Mouse (Mus musculus): ENCODE measurements around the gene Tex9.
A peak's percentile ranks its signal among the peaks of the same experiment; 100 is the strongest.

Tex9 gene

DNA sequence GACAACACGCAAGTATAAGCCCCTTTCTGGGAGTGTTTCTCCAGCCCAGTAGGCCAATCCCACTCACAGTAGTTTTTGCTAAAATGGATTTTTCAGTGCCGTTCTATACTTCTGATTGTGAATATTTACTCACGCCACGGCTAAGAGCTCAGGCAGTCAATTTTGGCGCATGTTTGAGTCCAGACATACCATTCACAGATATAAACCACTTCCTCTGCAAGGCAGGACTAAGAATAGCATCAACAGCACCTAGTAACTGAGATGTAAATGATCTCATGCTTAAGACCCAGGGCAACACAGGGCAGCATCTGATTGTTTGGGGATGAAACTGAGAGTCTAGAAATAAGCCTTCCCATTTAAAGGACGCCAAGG lies at the start of gene Tex9:
Gene Tex9 (minus strand): TSS at position 19 of the 372 bp plus-strand sequence.
- DNase-seq (ENCODE audit: low spot score), result no peak

DNA sequence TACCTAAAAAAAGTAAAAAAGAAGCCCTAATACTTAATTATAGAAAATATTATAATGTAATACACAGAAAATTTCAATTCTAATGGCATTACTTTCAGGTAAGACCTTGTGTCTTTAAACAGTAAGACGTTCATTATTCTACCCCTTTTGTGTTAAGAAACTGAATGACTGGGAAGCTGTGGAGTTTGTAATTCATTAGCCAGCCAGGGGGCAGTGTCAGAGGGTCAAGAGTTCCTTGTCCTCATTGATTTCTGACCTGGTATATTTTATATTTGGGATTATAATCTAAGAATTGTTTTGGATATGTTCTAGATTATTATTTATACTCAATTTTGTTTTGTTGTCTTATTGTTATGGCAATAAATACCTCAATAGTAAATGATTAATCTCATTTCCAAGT lies 45.1 kb upstream of the Tex9 start:
- DNase-seq (ENCODE audit: low spot score), result no peak

DNA sequence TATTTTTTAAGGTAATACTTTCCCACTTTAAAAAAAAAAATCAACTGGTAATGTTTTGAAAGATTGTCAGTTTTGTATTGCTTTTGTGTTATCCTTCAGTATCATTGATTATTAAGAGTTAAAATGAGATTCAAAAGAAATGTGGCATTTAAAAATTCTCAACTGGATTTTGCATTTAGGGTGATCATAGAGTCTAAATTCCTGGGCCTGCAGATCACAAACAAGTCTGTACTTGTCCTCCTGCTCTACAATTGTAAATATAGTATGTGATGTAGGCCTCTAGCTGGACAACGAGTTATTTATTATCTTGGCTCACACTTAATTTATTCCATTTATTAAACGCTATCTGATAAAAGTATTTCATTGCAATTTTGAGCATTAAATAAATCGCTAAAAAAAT lies 43.4 kb upstream of the Tex9 start:
- no peak for DNase-seq (ENCODE audit: low spot score)

DNA sequence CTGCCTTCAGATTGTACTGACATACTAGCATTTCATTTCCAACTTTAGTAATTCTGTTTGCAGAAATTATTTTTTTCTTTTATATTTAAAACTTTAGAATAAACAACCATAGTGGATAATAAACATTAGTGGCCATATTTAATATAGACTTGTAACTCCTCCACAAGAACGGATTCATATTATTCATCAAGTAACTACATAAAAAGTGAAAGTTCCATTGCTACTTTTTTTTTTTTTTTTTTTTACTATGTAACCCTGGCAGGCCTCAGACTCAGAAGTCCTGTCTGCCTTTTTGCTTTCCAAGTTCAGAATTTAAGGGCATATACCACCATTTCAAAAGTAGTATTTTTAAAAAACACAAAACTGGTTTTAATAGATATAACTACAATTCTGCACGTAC lies 43.0 kb upstream of the Tex9 start:
- no peak for DNase-seq (ENCODE audit: low spot score)

DNA sequence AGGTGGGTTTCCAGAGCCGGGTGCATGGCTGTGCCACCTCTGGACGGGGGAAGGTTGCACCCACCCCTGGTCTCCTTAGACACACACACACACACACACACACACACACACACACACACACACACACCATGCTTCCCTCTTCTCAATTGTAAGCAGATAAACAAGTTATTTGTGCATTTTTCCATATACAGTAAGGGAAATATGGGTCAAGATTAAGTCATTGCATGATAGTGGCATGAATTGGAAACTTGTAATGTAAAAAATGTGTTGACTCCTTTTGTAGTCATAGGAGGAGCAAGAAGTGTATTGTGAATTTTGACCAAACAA lies 41.0 kb upstream of the Tex9 start:
- no peak for DNase-seq (ENCODE audit: low spot score)

DNA sequence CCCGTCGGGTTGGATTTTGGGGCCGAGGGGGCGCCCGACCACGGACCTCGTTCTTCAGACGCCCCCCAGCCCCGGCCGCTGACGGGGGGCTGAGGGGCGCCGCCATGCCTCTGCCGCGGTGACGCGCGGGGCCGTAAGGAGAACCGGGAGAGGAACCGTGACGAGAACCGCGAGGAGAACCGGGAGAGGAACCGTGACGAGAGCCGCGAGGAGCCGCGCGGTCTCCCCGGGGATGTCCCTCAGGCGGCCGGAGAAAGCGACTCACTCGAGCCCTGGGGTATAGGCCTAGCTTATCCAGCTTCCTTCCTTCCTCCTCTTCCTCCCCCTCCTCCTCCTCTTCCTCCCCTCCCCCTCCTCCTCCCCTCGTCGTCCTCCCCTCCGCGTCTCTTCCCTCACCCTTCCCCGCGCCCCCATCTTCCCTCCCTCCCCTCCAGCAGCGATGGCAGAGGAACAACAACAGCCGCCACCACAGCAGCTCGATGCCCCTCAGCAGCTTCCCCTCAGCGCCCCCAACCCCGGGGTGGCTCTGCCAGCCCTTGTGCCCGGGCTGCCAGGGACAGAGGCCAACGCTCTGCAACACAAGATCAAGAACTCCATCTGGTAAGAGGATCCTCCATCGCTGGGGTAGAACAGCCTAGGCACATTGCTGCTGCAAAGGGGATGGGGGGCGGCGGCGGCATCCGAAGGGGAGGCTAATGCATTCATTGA lies 40.5 kb upstream of the Tex9 start:
- peak; percentile 34 for DNase-seq (ENCODE audit: low spot score)

DNA sequence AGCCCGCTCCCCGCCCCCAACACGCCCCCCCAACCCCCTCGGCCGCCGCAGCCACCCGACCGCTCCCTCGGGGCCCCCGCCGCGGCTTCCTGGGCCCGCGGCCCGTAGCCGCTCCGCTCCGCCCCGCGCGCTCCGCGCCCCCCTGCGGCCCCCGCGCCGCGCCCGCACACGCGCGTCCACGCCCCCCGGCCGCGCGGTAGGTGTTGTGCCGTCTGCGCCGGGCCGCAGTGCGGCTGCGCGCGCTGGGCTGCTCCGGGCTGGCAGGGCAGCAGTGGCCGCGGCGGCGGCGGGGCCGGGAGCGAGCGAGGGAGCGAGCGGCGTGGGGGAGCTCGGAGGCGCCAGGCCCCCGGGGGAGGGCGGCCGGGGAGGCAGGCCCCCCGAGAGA lies 40.0 kb upstream of the Tex9 start, which contains the start of gene Rfx7:
Gene Rfx7 (plus strand): TSS at position 245 of the 385 bp plus-strand sequence.
- DNase-seq (ENCODE audit: low spot score), result peak; percentile 64

DNA sequence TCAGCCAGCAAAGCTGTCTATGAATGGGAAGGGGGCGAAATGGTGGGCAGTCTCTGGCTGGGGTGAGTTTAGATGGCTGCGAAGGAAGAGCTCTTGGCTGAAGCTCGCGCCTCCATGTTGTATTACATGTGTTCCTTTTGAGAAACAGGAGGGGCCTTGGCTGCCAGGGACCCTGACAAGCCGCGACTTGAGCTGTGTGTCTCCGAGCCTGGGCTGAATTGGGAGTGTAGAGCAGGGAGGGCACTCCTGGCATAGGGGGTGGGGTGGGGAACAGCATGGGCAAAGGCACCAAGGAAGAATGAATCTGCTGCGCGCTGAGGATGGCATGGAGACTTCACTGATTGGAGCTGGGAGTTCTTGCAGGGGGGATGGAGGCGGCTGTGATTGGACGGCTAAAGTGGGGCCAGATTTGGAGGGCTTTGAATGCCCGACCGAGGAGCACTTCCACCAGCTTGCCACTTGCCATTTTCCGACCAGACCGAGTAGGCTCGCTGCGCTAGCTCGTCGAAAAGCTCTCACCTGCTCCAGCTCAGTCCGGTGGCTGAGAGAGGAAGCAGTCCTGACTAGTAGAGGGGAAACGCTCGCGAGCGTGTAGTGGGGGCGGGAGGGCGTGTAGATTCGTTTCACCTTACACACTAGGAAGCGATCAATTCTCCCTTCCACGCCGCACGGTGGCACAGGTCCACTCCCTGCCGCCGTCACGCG lies 39.4 kb upstream of the Tex9 start:
- DNase-seq (ENCODE audit: low spot score), result peak; percentile 60

DNA sequence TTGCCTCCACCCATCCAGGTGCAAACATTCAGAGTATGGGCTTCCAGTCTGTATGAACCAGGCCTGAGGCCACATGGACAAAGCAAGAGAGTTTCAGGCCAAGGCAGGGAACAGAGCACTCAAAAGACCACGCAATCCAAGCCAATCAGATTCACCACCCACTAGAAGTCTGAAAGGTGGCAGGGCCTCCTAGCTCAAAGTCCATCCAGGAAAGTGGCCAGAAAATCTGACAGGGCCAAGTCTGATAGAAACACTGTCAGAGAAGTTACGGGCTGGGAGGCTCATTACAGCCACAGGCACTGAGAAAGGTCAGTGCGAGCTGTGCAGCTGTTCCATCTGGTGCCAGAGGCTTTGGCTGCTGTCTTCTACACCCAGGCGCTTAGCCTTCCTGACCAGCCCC lies 38.8 kb upstream of the Tex9 start:
- DNase-seq (ENCODE audit: low spot score), result no peak

DNA sequence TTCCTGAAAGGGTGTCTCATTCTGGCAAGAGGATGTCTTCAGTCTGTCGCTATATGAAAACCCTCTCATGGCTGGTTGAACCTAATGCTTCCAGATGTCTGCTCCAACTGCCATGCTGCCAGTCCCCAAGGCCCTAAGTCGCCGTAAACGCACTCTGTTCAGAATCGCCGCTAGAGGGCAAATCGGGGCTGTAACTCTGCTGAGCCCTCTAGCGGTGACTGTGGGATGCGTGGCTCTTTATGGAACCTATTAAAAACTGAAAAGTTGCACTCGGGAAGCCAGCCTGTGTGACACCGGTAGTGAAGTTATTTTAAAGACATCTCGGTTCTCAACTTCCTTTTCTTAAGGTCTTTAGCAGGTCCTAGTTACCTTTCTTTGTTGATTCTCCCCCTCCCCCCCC lies 38.2 kb upstream of the Tex9 start:
- DNase-seq (ENCODE audit: low spot score), result peak; percentile 81

DNA sequence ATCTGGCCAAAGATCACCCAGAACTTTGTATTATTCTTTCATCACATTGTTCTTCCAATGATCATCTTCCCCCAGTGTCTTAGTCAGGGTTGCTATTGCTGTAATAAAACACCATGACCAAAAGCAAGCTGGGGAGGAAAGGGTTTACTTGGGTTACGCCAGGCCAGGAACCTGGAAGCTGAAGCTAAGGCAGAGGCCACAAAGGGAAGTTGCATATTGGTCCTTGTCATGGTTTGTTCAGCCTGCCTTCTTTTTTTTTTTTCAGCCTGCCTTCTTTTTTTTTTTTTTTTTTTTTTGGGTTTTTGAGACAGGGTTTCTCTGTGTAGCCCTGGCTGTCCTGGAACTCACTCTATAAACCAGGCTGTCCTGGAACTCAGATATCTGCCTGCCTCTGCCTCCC lies 34.1 kb upstream of the Tex9 start:
- no peak for DNase-seq (ENCODE audit: low spot score)

DNA sequence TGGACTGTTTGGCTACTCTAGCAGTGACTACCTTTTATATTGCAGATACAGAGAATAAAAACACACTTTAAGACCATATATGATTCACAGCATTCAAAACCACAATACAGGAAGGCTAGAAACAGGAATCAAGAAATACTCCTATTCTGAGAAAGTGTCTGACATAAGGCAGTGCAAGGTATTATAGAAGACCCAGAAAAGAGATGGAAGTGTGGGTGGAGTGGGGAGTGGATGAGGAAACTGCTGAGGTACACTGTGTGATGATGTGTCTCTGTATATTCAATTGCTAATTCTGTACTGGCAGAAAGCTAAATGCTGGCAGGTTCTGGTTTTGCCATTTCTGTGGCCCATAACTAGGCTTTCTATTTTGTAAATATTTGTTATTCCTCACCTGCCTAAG lies 28.8 kb upstream of the Tex9 start:
- DNase-seq (ENCODE audit: low spot score), result no peak

DNA sequence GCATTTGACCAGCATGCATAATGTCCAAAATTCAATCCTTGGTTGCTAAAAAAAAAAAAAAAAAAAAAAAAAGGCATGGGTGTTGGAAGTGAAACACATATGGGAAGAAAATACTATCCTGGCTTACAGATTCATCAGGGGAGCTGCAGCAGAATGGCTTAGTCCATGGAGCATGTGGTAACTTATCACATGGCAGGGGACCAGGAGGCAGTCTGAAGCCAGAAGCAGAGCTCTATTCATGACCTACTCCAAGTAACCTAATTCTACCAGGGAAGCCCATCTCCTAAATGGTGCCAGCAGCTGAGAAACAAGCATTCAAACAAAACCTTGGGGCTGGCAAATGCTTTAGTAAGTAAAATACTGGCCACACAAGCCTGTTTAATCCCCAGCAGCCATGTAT lies 27.2 kb upstream of the Tex9 start:
- no peak for DNase-seq (ENCODE audit: low spot score)

DNA sequence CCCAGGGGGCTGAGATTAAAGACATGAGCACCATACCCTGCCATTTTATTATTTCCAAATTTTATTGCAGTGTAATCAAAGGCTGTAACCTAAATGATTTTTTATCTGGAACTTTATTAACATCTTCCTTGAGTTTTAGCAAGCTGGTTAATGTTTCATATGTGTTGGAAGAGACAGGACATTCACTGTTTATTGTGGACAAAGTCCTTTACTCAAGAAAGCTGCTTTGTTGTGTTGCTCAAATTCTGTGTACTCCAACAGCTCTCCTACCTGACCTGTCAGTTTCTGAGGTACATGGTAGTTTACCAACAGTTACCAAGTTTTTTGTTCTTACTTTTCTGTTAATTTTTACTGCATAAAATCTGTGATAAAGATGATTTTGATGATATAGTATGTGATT lies 23.4 kb upstream of the Tex9 start:
- DNase-seq (ENCODE audit: low spot score), result no peak

DNA sequence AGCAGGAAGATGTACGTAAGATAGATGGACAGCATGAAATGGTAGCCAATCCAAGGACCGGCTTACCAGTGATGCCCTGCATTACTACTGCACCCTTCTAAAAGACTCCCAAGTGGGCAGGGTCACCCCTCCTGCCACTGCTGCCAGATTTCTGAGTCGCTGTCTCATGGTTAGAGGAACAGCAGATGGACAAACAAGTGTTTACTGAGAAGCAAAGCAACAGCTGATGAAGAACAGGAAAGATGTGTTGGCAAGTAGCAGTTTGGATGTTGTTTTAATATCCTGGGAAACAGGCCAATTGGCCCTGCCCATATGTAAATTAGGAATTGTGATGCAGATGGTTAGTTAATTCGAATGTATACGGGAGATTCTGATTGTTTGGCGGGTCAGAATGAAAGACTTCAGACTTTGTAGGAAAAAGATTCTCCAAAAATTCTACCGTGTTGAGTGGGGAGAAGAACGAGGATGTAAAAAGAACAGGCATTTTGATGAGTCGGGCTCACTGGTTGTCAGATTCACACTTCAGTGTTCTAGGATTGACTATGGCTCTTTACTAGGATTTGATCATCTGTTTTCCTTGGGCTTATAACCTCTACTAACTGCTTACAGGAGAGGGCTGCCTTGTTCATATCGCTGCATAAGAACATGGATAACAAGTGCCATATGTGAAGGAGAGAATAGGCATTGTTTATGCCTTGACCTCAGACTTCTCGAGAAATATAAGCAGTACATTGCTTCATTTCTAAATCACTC lies 20.4 kb upstream of the Tex9 start:
- no peak for DNase-seq (ENCODE audit: low spot score)

DNA sequence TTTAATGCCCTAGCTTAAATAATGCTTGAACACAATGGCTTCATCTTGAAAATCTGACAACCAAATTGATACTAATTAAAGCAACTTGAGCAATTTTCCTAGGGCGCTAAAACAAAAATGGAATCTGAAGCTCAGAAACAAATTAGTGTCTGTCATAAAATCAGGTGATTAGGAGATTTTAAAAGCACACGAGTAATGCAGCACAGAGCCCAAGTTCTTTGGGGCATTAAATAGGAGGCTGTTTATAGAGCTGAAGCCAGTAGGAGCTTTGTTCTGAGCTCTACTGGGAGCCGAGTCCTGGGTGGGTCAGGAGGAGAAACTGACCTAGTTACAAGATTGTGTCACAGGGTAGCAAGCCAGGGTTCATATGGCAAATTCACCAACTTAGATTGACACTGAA lies 5.2 kb upstream of the Tex9 start:
- no peak for DNase-seq (ENCODE audit: low spot score)

DNA sequence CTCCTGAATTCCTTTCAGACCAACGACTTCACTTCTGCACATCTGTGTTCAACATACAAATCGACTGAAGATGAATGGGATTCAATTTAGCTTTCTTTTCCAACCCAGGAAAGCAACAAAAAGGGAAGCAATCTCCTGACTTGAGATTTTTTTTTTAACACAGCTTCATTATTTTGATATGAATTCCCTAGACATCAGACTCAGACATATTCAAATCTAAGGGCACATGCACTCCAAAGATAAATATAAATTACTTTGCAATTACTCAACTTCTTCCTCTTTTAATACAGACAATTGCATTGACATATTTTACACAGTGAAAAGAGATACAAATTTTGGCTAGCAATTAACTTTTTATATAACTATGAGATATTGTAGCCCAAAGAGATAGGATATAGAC lies 4.7 kb upstream of the Tex9 start:
- no peak for DNase-seq (ENCODE audit: low spot score)

DNA sequence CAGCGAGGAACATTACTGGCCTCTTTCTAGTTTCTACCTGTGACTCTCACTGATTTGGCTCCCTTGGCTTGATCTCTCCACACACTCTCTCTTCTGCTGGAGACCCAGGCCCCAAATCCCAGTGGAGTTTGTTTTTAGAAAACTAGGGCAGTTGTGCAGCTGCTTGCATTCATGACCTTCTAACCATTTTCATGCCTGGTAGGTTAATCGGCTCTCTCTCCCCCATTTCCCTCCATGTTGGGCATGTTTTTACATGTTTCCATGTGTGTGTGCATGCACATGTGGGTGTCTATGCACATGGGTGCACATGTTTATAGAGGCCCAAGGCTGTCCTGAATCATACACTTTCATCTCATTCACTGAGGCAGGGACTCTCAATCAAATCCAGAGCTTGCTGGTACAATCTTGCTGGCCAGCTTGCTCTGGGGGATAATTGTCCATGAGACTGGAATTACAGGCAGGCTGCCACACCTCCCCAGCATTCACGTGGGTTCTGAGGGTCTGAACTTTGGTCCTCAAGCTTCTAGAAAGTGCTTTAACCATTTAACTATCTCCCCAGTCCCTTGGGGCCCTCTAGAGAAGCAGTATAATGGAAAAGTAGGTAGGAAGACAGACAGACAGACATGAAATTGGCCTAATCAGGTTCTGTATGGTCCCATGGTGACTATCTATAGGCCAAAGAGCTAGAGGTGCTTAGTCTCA lies 2.1 kb upstream of the Tex9 start:
- no peak for DNase-seq (ENCODE audit: low spot score)

DNA sequence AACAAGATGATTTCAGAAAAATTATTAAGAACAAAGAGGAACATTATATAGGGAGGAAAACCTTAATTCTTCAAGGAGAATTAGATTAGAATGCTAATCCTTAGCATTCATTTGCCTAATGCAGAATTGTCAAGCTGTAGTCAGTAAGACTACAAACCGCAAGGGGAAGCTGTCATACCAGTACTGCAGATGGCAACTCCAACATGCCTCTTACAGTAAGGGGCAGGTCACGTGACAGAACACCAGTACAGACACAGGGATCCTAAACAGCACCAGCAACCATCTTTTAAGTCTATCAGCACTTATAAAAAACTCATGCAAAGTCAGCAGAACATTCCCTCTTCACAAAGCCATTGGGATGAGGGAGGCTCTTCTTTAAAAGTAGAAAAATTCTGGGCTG lies 1.5 kb upstream of the Tex9 start:
- DNase-seq (ENCODE audit: low spot score), result no peak

DNA sequence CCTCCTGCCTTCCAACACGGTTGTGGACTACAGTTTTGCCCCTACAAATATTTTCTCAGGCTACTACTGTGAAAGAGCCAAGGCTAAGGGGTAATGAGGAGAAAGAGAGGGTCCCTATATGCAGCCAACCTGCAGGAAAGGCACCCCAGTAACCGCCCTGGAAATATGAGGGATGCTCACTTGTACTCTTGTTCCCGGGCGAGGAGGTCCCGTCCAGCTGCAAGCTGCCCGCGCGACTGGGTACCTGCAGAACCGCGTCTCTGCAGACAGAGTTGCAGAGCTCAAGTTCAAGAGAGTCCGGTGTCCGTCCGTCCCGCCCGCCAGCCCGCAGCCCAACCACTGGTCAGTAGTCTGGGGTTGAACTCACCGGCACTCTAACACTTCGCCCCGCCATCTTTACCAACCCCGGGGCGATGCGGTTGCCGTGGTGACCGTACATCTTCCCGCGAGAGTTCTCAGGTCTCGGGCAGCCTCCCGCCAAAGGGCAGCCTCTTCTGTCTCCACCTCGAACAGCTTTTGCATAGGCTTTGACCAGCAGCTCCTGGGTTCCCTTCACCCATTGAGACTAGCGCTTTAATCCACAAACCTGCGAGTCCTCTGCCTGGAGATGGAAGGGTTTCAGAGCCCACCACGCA lies 336 bp downstream of the Tex9 start:
- peak; percentile 88 for DNase-seq (ENCODE audit: low spot score)

DNA sequence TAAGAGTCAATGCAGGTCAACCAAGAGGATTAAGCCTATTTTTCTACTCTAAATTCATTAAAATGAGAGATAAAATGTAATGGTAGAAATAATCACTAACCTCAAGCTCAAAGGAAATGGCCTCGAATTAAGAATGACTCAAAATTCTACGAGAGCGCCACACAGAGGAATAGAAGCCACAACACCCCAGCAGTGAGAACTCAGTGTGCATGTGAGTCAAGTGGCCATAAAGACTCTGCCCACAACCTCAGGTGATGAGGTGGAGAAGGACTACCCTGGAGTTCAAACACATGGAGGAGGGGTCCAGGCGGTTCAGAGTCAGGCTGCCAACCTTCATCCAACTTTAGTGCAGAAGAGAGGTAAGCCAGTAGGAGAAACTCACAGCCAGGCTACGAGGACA lies 2.9 kb downstream of the Tex9 start:
- DNase-seq (ENCODE audit: low spot score), result no peak

DNA sequence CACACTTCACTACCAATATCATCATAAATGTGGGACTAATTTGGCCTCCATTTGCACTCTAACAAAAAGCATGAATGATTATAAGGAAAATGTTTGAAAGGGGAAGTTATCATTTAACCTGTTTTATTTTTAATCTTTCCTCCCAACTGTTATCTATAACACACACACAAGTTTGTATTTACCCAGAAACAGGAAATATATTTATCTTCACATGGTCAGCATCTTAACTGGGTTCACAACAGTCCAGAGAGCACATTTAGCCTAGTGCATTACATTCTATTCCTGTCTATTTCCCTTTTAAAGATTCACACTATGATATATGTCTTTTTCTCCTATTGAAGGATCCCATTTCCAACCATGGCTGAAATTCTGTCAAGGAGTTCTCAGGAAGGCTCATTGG lies 3.5 kb downstream of the Tex9 start:
- DNase-seq (ENCODE audit: low spot score), result no peak
